Mouse (Mus musculus) stomach, postnatal 0 days (tissue): ENCODE data around the gene Metrn. TPM values are rescaled to one million over a fixed set of nuclear protein-coding genes. Genes with fewer than 3 reads are reported as not detected.

Source experiments
- ATAC-seq: fragments of 200-750 bp; cut with Nextera tagmentation; 2 replicates; pipeline ENCODE4 v1.8.0; 2017; ENCODE audit not compliant: low FRiP score, low TSS enrichment
- DNase-seq: peaks from one replicate; pipeline ENCODE4 v3.0.0-alpha.2; 2016; ENCODE audit warnings: low spot score
- H3K27ac ChIP-seq: fragments of 300-500 bp; sonication (generic); replicated peaks from 2 replicates; pipeline ENCODE4 v1.5.1; 2014; ENCODE audit warnings: mild to moderate bottlenecking, control low read depth
- H3K27me3 ChIP-seq: fragments of 300-500 bp; sonication (generic); 2 replicates; pipeline ENCODE4 v1.6.1; 2014; ENCODE audit warnings: low read length; ENCODE audit not compliant: control insufficient read depth, insufficient read depth
- H3K36me3 ChIP-seq: fragments of 300-500 bp; sonication (generic); 2 replicates; pipeline ENCODE4 v1.6.1; 2014; ENCODE audit warnings: low read length, mixed read lengths; ENCODE audit not compliant: control insufficient read depth, insufficient read depth
- H3K4me1 ChIP-seq: fragments of 300-500 bp; sonication (generic); replicated peaks from 2 replicates; pipeline ENCODE4 v1.6.1; 2014; ENCODE audit warnings: antibody characterized with exemption; ENCODE audit not compliant: control insufficient read depth, insufficient read depth
- H3K4me2 ChIP-seq: fragments of 300-500 bp; sonication (generic); replicated peaks from 2 replicates; pipeline ENCODE4 v1.6.1; 2014; ENCODE audit warnings: low read depth, mild to moderate bottlenecking, control low read depth, moderate library complexity
- H3K4me3 ChIP-seq: fragments of 300-500 bp; sonication (generic); 2 replicates; pipeline ENCODE4 v1.5.1; 2014; ENCODE audit warnings: low read depth, low read length, control low read depth
- H3K9ac ChIP-seq: fragments of 300-500 bp; sonication (generic); 2 replicates; pipeline ENCODE4 v1.6.1; 2014; ENCODE audit warnings: mild to moderate bottlenecking, low read length, control low read depth, mixed read lengths
- H3K9me3 ChIP-seq: fragments of 300-500 bp; sonication (generic); 2 replicates; pipeline ENCODE4 v1.6.1; 2016; ENCODE audit warnings: low read length; ENCODE audit not compliant: control insufficient read depth
- CTCF ChIP-seq: IDR thresholded peaks from 2 replicates; pipeline ENCODE4 v1.5.1; 2016; ENCODE audit warnings: antibody characterized with exemption, low read depth, mild to moderate bottlenecking, moderate library complexity
- EP300 ChIP-seq: optimal IDR thresholded peaks from 2 replicates; pipeline ENCODE3; 2016; ENCODE audit warnings: antibody characterized with exemption
- WGBS: fragments of 180-500 bp; shearing (Covaris S2); extraction: QIAGEN DNeasy Blood & Tissue Kit; methylation state at CpG from one replicate; pipeline ENCODE4 v1.1.7; 2014; 5-methylcytosine and 5-hydroxymethylcytosine counted together
- polyA plus RNA-seq: library from polyadenylated mRNA; unstranded; fragments of >200 nt; fragmentation: Nextera tagmentation; extraction: Ambion mirVana; gene quantifications from 2 replicates; pipeline ENCODE4 v1.2.1, GENCODE M21; 2015

Metrn gene
- polyA plus RNA-seq, 1 experiment from 2014 or later, result 19.0 TPM

DNA sequence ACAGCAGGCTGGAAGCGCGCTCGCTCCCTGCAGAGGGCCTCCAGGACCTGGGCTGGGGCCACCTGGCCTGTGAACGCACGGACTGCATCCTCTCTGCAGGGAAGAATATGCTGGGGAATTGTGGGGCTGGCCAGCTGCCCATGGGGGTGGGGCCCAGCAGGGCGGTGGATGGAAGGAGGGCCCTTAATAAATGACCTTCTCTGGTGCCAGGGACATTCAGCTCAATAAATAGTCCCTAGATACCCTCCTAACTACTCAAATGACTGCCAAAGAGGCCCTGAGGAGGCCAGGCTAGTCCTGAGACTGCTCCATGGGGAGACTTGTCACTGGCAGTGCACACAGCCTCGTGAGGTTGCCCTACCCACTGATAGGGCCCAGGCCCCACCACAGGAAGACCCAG lies 13.8 kb downstream of the Metrn start:
- 66% methylated on average over 7 of the region's 7 CpGs for WGBS
- no peak overlapping the region for H3K9ac ChIP-seq
- H3K27me3 ChIP-seq, result no peaks in the 10 kb centered on the region
- ATAC-seq, result no peak
- H3K27ac ChIP-seq, result no peak overlapping the region
- peaks cover 5% of the 10 kb centered on the region; the same call in 1 of the 2 replicates for H3K36me3 ChIP-seq
- no peaks in the 10 kb centered on the region for H3K9me3 ChIP-seq
- TF ChIP-seq CTCF (no peak), EP300 (no peak)
- no peak overlapping the region for H3K4me2 ChIP-seq
- no peak overlapping the region for H3K4me3 ChIP-seq
- peaks cover 5% of the 10 kb centered on the region for H3K4me1 ChIP-seq
- DNase-seq, result no peak

- peaks cover 5% of the 10 kb centered on the region; the same call in 1 of the 2 replicates for H3K36me3 ChIP-seq
- peaks cover 5% of the 10 kb centered on the region for H3K4me1 ChIP-seq
- DNase-seq (no peak), ATAC-seq (no peak)
- H3K27me3 ChIP-seq, result no peaks in the 10 kb centered on the region
- no peaks in the 10 kb centered on the region for H3K9me3 ChIP-seq
- 67% methylated on average over 6 of the region's 6 CpGs for WGBS
- no peak for TF ChIP-seq CTCF
- no peak for TF ChIP-seq EP300
- no peak overlapping the region for H3K4me3 ChIP-seq
- H3K9ac ChIP-seq, result no peak overlapping the region
- H3K27ac ChIP-seq, result no peak overlapping the region
- H3K4me2 ChIP-seq, result no peak overlapping the region
Observed at GRCm38 (mm10) chr17:25781339-25781738, 15.6 kb downstream of the Metrn start.

- Histone ChIP-seq H3K4me1 (peaks cover 3% of the 10 kb centered on the region), H3K36me3 (peaks cover 5% of the 10 kb centered on the region; the same call in 1 of the 2 replicates), H3K27ac (no peak overlapping the region), H3K9me3 (no peaks in the 10 kb centered on the region), H3K9ac (no peak overlapping the region), H3K4me2 (no peak overlapping the region), H3K27me3 (no peaks in the 10 kb centered on the region), H3K4me3 (no peak overlapping the region)
- ATAC-seq, result no peak
- TF ChIP-seq EP300 (no peak), CTCF (no peak)
- DNase-seq, result no peak
- WGBS, result 91% methylated on average over 5 of the region's 5 CpGs
Observed at GRCm38 (mm10) chr17:25777948-25778347, 19.0 kb downstream of the Metrn start.

DNA sequence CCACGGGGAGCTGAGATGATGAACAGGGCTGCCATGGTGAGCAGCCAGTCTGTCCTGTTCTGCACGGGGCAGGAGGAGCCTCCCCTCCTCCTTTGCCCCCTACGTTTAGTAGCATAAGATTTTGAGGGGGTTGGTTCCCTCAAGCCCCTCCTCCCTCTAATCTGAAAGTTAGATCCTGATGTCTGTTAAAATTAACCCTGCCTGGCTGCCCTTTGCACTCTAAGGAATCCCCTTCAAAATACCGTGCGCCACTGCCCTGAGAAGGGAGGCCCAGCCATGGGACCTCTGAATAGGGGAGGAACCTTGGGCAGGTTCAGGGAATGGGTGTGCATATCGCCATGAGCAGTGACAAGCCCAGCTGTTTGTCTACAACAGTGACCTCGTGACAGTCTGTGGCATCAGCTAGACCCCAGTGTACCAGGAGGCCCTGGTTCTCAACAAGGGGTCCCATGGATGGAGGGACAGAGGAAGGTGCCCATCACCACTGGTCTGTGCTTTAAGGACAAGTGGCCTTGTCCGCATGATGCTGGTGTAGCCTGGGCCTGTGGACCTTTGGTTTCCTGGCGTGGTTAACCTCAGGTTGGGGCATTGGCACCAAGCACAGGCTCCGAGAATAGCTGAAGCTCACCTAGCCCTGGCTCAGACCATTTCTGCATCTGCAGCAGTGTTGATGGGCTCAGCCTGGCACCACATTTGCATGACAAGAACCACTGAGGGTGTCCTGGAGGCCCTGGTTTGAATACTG lies 21.4 kb downstream of the Metrn start:
- Histone ChIP-seq H3K36me3 (no peaks in the 10 kb centered on the region; the same call in 1 of the 2 replicates), H3K4me3 (no peak overlapping the region), H3K27me3 (no peaks in the 10 kb centered on the region), H3K4me2 (no peak overlapping the region), H3K9ac (no peak overlapping the region), H3K4me1 (peaks cover 3% of the 10 kb centered on the region), H3K27ac (no peak overlapping the region), H3K9me3 (no peaks in the 10 kb centered on the region)
- DNase-seq (no peak), ATAC-seq (no peak)
- 79% methylated on average over 10 of the region's 10 CpGs for WGBS
- TF ChIP-seq EP300 (no peak), CTCF (no peak)

GRCm38 (mm10) chr17:25773549-25774120 lies 23.3 kb downstream of the Metrn start, which contains the start of gene Narfl:
TSS of gene Narfl (plus strand) at chr17:25773776.
- H3K9me3 ChIP-seq, result no peaks in the 10 kb centered on the region
- no peaks in the 10 kb centered on the region; the same call in 1 of the 2 replicates for H3K36me3 ChIP-seq
- H3K4me1 ChIP-seq, result peaks cover 3% of the 10 kb centered on the region
- ATAC-seq (peak; percentile 84), DNase-seq (peak; percentile 98)
- peak; percentile 100 for TF ChIP-seq CTCF
- no peak for TF ChIP-seq EP300
- H3K27me3 ChIP-seq, result no peaks in the 10 kb centered on the region
- H3K4me2 ChIP-seq, result peak within 1 kb of the TSS; percentile 77
- H3K9ac ChIP-seq, result peak within 1 kb of the TSS; percentile 87
- under 1% methylated on average over 37 of the region's 37 CpGs for WGBS
- no peak within 1 kb of the TSS; the same call in 1 of the 2 replicates for H3K27ac ChIP-seq
- H3K4me3 ChIP-seq, result peak within 1 kb of the TSS; percentile 71

- H3K4me2 ChIP-seq, result no peak overlapping the region
- H3K9me3 ChIP-seq, result no peaks in the 10 kb centered on the region
- TF ChIP-seq CTCF (no peak), EP300 (no peak)
- H3K9ac ChIP-seq, result no peak overlapping the region
- peaks cover 3% of the 10 kb centered on the region for H3K4me1 ChIP-seq
- no peaks in the 10 kb centered on the region for H3K36me3 ChIP-seq
- 57% methylated on average over 9 of the region's 9 CpGs for WGBS
- ATAC-seq (no peak), DNase-seq (no peak)
- no peak overlapping the region for H3K4me3 ChIP-seq
- no peaks in the 10 kb centered on the region for H3K27me3 ChIP-seq
- H3K27ac ChIP-seq, result no peak overlapping the region
Observed at GRCm38 (mm10) chr17:25769331-25769730, 27.6 kb downstream of the Metrn start.
